Comparison of ENCODE assay signal across 7 mouse cellular contexts in the genomic region with DNA sequence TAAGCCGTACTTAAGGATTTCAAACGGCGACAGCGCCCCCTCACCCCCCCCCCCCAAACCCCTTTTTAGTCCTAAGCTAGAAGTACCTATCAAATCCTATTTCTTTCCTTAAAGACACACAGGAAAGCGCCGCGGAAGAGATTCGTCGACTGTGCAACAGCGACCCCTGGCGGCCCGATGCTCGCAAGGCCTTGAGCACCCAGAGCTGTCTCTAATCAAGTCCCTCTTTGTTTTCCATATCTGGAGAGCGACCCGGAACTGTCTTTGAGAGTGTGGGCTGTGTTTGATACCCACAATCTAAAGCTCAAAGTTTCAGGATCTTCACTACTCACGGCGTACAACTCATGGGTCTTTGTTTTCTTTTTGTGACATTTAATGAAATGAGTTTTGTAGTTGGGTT.
A peak's percentile ranks its signal among the peaks of the same experiment; 100 is the strongest.
DNase-seq lines count a peak whose midpoint lies in the region; ATAC-seq and TF ChIP-seq lines count a peak whose summit lies in the region.

No protein-coding gene starts in this region.

- H3K4me2 ChIP-seq in embryonic facial prominence, embryonic 12.5 days (replicated peaks): peak overlapping the region; percentile 58
- peak overlapping the region; percentile 58 for H3K4me2 ChIP-seq in limb, embryonic 12.5 days
- peak overlapping the region; percentile 76 for H3K4me2 ChIP-seq in midbrain, embryonic 15.5 days

- peak overlapping the region; percentile 39 for H3K4me3 ChIP-seq in embryonic facial prominence, embryonic 12.5 days
- peak overlapping the region; percentile 66 for H3K4me3 ChIP-seq in kidney, adult 2 months (ENCODE audit: insufficient read depth, low read depth, low read length)
- H3K4me3 ChIP-seq in limb, embryonic 12.5 days (replicated peaks): peak overlapping the region; percentile 41
- peak overlapping the region; percentile 49 for H3K4me3 ChIP-seq in midbrain, embryonic 15.5 days
- peak overlapping the region; percentile 59 for H3K4me3 ChIP-seq in spleen, adult 2 months (ENCODE audit: extremely low read depth, insufficient read depth, insufficient read length)

- TF ChIP-seq POLR2A in kidney, adult 2 months (IDR thresholded peaks at IDR 0.05; ENCODE audit: low read depth, low read length): no peak
- no peak; the same call in 1 of the 2 replicates for TF ChIP-seq POLR2A in spleen, adult 2 months (IDR thresholded peaks at IDR 0.05; ENCODE audit: low read depth, low read length)

- H3K9me3 ChIP-seq in embryonic facial prominence, embryonic 12.5 days: no peaks in the 10 kb centered on the region
- no peaks in the 10 kb centered on the region for H3K9me3 ChIP-seq in limb, embryonic 12.5 days
- no peaks in the 10 kb centered on the region for H3K9me3 ChIP-seq in midbrain, embryonic 15.5 days

- TF ChIP-seq CTCF in kidney, adult 2 months (conservative IDR thresholded peaks at IDR 0.05; ENCODE audit: insufficient read depth, insufficient read length, low read depth, low read length): peak; percentile 87
- TF ChIP-seq CTCF in spleen, adult 2 months (IDR thresholded peaks at IDR 0.05; ENCODE audit: extremely low read depth, insufficient read depth, insufficient read length, insufficient replicate concordance): peak; percentile 96

- no peaks in the 10 kb centered on the region for H3K36me3 ChIP-seq in embryonic facial prominence, embryonic 12.5 days
- H3K36me3 ChIP-seq in kidney, adult 2 months (ENCODE audit: control insufficient read depth, insufficient read depth, low read length): no peaks in the 10 kb centered on the region
- no peaks in the 10 kb centered on the region for H3K36me3 ChIP-seq in limb, embryonic 12.5 days
- H3K36me3 ChIP-seq in midbrain, embryonic 15.5 days (replicated peaks): no peaks in the 10 kb centered on the region
- no peaks in the 10 kb centered on the region for H3K36me3 ChIP-seq in spleen, adult 2 months (ENCODE audit: control insufficient read depth, insufficient read depth, low read length)

- ATAC-seq in embryonic facial prominence, embryonic 12.5 days (ENCODE audit: insufficient number of reproducible peaks, insufficient read depth, low FRiP score, low TSS enrichment): peak; percentile 86
- peak; percentile 84 for ATAC-seq in limb, embryonic 12.5 days (ENCODE audit: insufficient number of reproducible peaks, insufficient read depth, low FRiP score, low TSS enrichment, low read depth)
- peak; percentile 97 for ATAC-seq in midbrain, embryonic 15.5 days (replicated peaks)

- peak overlapping the region; percentile 54 for H3K9ac ChIP-seq in embryonic facial prominence, embryonic 12.5 days
- peak overlapping the region; percentile 58 for H3K9ac ChIP-seq in limb, embryonic 12.5 days (replicated peaks)
- H3K9ac ChIP-seq in midbrain, embryonic 15.5 days: peak overlapping the region; percentile 76

- H3K4me1 ChIP-seq in embryonic facial prominence, embryonic 12.5 days: peaks cover 9% of the 10 kb centered on the region; the same call in 1 of the 2 replicates
- no peaks in the 10 kb centered on the region for H3K4me1 ChIP-seq in kidney, adult 2 months (ENCODE audit: control insufficient read depth, insufficient read depth, low read length)
- H3K4me1 ChIP-seq in limb, embryonic 12.5 days (replicated peaks): peaks cover 9% of the 10 kb centered on the region; the same call in 1 of the 2 replicates
- peaks cover 11% of the 10 kb centered on the region for H3K4me1 ChIP-seq in midbrain, embryonic 15.5 days
- H3K4me1 ChIP-seq in spleen, adult 2 months (ENCODE audit: control insufficient read depth, insufficient read depth, insufficient read length): peaks cover 6% of the 10 kb centered on the region; the same call in 1 of the 2 replicates

- WGBS in embryonic facial prominence, embryonic 12.5 days: 0% methylated on average over 17 of the region's 17 CpGs
- under 1% methylated on average over 17 of the region's 17 CpGs for WGBS in kidney, adult 2 months
- WGBS in limb, embryonic 12.5 days: 0% methylated on average over 17 of the region's 17 CpGs
- whole genome bisulfite sequencing in midbrain, embryonic 15.5 days: under 1% methylated on average over 17 of the region's 17 CpGs
- 1% methylated on average over 17 of the region's 17 CpGs for WGBS in spleen, adult 2 months

- peak; percentile 96 for DNase-seq in adrenal gland, postnatal 25 days
- DNase-seq in heart, adult 18-20 months: peak; percentile 91 to 97
- peak; percentile 94 for DNase-seq in kidney, adult 2 months
- DNase-seq in spleen, adult 2 months (ENCODE audit: low read depth in 1 of 2, low spot score in 2 of 2): peak; percentile 83 to 89

- H3K27me3 ChIP-seq in embryonic facial prominence, embryonic 12.5 days: no peaks in the 10 kb centered on the region
- no peaks in the 10 kb centered on the region for H3K27me3 ChIP-seq in kidney, adult 2 months (replicated peaks; ENCODE audit: control insufficient read depth, insufficient read depth, low read length)
- no peaks in the 10 kb centered on the region for H3K27me3 ChIP-seq in limb, embryonic 12.5 days
- no peaks in the 10 kb centered on the region for H3K27me3 ChIP-seq in midbrain, embryonic 15.5 days (replicated peaks)
- no peaks in the 10 kb centered on the region for H3K27me3 ChIP-seq in spleen, adult 2 months (ENCODE audit: control insufficient read depth, insufficient read depth, low read length)

- peak overlapping the region; percentile 96 for H3K27ac ChIP-seq in embryonic facial prominence, embryonic 12.5 days
- peak overlapping the region; percentile 98 for H3K27ac ChIP-seq in kidney, adult 2 months (ENCODE audit: insufficient read depth, low read depth, low read length)
- peak overlapping the region; percentile 96 for H3K27ac ChIP-seq in limb, embryonic 12.5 days
- peak overlapping the region; percentile 98 for H3K27ac ChIP-seq in midbrain, embryonic 15.5 days
- peak overlapping the region; percentile 97 for H3K27ac ChIP-seq in spleen, adult 2 months (ENCODE audit: insufficient read depth, low read length)

Comparison
In these comparisons a context has a peak if more than half of its experiments do, and no peak if none do; other contexts are left out.
1. Peak in every context shown above with its lines: DNase-seq, ATAC-seq, H3K4me3 ChIP-seq and H3K27ac ChIP-seq.